Mouse (Mus musculus): ENCODE measurements around the gene Acad12. TPM values are rescaled to one million over a fixed set of nuclear protein-coding genes. Genes with fewer than 3 reads are reported as not detected.
A peak's percentile ranks its signal among the peaks of the same experiment; 100 is the strongest.

Gene Acad12
- polyA plus RNA-seq, 1 experiment from 2014 or later = 2.5 TPM

DNA sequence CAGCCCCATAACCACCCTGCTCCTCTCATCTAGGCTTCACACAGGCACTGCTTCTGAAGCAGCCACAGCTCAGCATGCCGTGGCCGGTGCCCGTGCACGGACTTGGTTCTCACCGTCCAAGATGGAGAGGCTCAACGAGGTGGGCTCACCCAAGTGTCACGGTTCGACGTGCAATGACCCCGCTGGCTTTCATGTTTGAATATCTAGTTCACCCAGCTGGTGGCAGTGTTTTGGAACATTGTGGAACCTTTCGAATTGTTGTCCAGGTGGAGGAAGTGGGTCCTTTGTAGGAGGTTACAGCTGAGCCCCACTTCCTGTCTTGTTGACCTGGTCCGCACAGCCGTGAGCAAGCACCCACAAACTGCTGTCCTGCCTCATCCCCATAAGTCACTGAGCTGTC, 44.6 kb downstream of the Acad12 start:
- WGBS = 88% methylated on average over 13 of the region's 13 CpGs
- ATAC-seq (ENCODE audit: insufficient number of reproducible peaks, insufficient read depth, low FRiP score, low TSS enrichment) = no peak

DNA sequence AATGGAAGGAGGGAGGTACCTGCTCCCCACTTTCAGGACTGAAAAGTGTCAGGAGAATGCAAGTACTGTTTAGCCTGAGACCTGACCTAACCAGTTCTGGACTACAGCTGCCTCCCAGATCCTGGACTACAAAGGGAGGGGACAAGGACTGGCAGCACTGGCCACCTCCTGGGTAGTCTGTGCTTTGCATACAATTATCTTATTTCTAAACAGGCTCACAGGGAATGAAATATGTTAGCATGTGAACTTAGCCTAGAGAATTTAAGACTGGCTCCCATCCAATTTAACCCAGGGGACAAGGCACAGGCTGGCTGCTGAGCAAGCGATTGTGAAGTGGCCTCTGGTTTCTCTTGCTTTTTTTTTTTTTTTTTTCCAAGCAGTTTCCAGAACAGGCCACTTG, 48.0 kb downstream of the Acad12 start:
- Histone ChIP-seq H3K9ac (no peak overlapping the region), H3K36me3 (peaks cover 77% of the 10 kb centered on the region), H3K4me2 (replicated peaks) (no peak overlapping the region), H3K4me1 (no peaks in the 10 kb centered on the region), H3K9me3 (no peaks in the 10 kb centered on the region), H3K4me3 (no peak overlapping the region), H3K27ac (no peak overlapping the region), H3K27me3 (no peaks in the 10 kb centered on the region)
- no peak for ATAC-seq (ENCODE audit: insufficient number of reproducible peaks, insufficient read depth, low FRiP score, low TSS enrichment)
- 92% methylated on average over 1 of the region's 1 CpGs for WGBS

More for the DNA sequence above, 44.6 kb downstream of the Acad12 start:
- no peak overlapping the region for H3K4me2 ChIP-seq (replicated peaks)
- H3K27me3 ChIP-seq = no peaks in the 10 kb centered on the region
- no peaks in the 10 kb centered on the region for H3K4me1 ChIP-seq
- H3K9ac ChIP-seq = no peak overlapping the region
- peaks cover 93% of the 10 kb centered on the region for H3K36me3 ChIP-seq
- H3K9me3 ChIP-seq = no peaks in the 10 kb centered on the region
- H3K27ac ChIP-seq = no peak overlapping the region
- H3K4me3 ChIP-seq = no peak overlapping the region

DNA sequence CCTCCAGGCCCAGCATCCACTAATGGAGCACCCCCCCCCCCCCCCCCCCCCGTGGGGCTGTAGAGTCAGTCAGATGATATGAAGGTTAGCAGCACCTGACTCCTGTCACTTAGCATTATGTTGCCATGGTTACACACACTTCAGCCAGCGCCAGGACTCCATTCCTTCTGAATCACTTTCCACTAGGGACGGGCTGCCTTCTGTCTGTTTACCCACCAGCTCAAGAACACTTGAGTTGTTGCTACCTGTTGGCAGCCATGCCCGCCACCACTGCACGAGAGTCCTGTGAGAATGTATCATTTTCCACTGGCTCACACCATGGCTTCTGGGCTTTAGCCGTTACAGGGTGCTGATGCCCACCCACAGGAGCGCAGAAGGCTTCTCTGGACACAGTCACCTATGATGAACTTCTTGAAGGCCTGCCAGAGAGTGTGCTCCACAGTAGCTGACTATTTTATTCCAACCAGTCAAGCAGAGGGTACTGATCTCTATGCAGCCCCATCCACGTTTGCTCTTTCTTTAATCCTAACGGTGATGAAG, 48.8 kb downstream of the Acad12 start:
- Histone ChIP-seq H3K27me3 (no peaks in the 10 kb centered on the region), H3K9me3 (no peaks in the 10 kb centered on the region), H3K4me3 (no peak overlapping the region), H3K9ac (no peak overlapping the region), H3K4me2 (replicated peaks) (no peak overlapping the region), H3K4me1 (no peaks in the 10 kb centered on the region), H3K27ac (no peak overlapping the region), H3K36me3 (peaks cover 68% of the 10 kb centered on the region)
- ATAC-seq (ENCODE audit: insufficient number of reproducible peaks, insufficient read depth, low FRiP score, low TSS enrichment) = no peak
- WGBS = 79% methylated on average over 9 of the region's 9 CpGs

DNA sequence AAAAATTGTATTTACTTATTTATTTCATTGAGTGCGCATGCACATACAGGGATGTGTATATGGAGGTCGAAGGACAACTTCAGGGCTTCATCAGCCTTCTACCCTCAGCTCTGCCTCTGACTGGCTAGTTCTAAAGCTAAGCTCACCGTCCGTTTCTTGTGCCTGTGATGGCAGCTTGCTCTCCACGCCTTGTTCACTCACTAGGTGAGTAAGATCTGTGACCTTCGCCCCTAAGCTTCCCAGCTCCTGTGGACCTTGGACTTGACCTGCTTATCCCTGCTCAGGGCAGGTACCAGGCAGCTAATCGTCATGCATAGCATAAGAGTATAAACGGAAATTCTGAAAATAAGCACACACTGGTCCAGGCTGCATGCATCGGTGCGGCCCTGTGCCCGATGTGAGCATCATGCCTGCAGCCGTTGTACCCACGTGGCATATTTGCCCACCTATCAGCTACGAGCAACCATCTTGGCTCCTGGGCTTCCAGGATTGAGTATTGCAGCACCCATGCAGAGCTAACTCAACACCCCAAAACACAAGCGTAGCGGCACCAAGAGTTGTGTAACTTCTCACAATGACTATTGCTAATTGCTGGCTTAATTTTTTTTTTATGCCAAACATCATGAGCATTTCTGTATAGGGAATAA, 52.6 kb downstream of the Acad12 start:
- ATAC-seq (ENCODE audit: insufficient number of reproducible peaks, insufficient read depth, low FRiP score, low TSS enrichment) = no peak
- Histone ChIP-seq H3K4me2 (replicated peaks) (no peak overlapping the region), H3K4me1 (0 out of 2 replicates have a peak, but pooled peaks cover 4% of the 10 kb centered on the region), H3K27me3 (no peaks in the 10 kb centered on the region), H3K9ac (no peak overlapping the region), H3K9me3 (no peaks in the 10 kb centered on the region), H3K27ac (no peak overlapping the region), H3K4me3 (no peak overlapping the region), H3K36me3 (peaks cover 34% of the 10 kb centered on the region)
- 90% methylated on average over 16 of the region's 16 CpGs for WGBS

GRCm38 (mm10) chr5:121564468-121564895, 54.3 kb downstream of the Acad12 start:
- H3K9ac ChIP-seq = no peak overlapping the region
- peaks cover 17% of the 10 kb centered on the region; the same call in 1 of the 2 replicates for H3K36me3 ChIP-seq
- ATAC-seq (ENCODE audit: insufficient number of reproducible peaks, insufficient read depth, low FRiP score, low TSS enrichment) = no peak
- no peaks in the 10 kb centered on the region for H3K27me3 ChIP-seq
- no peaks in the 10 kb centered on the region for H3K9me3 ChIP-seq
- H3K4me3 ChIP-seq = 0 out of 2 replicates have a peak overlapping the region, but pooled peaks have one; percentile 22
- peak overlapping the region; percentile 9; the same call in 1 of the 2 replicates for H3K27ac ChIP-seq
- H3K4me1 ChIP-seq = 0 out of 2 replicates have a peak, but pooled peaks cover 4% of the 10 kb centered on the region
- 7% methylated on average over 11 of the region's 11 CpGs for WGBS
- peak overlapping the region; percentile 42 for H3K4me2 ChIP-seq (replicated peaks)

DNA sequence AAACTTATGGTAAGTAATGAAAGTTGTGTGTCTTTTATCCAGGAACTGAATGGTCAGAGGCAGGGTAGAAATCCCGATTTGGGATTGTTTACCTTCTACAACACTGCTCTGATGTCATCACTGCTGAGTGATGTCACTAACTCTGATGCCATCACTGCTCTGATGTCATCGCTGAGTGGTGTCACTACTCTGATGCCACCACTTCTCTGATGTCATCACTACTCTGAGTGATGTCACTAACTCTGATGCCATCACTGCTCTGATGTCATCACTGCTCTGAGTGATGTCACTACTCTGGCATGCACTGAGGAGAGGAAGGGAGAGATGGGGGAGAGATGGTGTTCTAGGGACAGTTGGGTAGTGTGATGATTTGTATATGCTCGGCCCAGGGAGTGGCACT, 56.3 kb downstream of the Acad12 start:
- H3K9ac ChIP-seq = no peak overlapping the region
- H3K27ac ChIP-seq = no peak overlapping the region
- 0 out of 2 replicates have a peak, but pooled peaks cover 2% of the 10 kb centered on the region for H3K36me3 ChIP-seq
- H3K4me3 ChIP-seq = no peak overlapping the region
- H3K9me3 ChIP-seq = no peaks in the 10 kb centered on the region
- no peak overlapping the region for H3K4me2 ChIP-seq (replicated peaks)
- 87% methylated on average over 3 of the region's 3 CpGs for WGBS
- no peak for ATAC-seq (ENCODE audit: insufficient number of reproducible peaks, insufficient read depth, low FRiP score, low TSS enrichment)
- no peaks in the 10 kb centered on the region for H3K27me3 ChIP-seq
- 0 out of 2 replicates have a peak, but pooled peaks cover 4% of the 10 kb centered on the region for H3K4me1 ChIP-seq

GRCm38 (mm10) chr5:121549196-121549595, 69.5 kb downstream of the Acad12 start:
- Histone ChIP-seq H3K4me2 (replicated peaks) (no peak overlapping the region), H3K27ac (no peak overlapping the region), H3K9ac (no peak overlapping the region), H3K4me3 (no peak overlapping the region), H3K9me3 (no peaks in the 10 kb centered on the region), H3K27me3 (no peaks in the 10 kb centered on the region), H3K4me1 (peaks cover 9% of the 10 kb centered on the region), H3K36me3 (no peaks in the 10 kb centered on the region)
- WGBS = 84% methylated on average over 7 of the region's 7 CpGs
- no peak for ATAC-seq (ENCODE audit: insufficient number of reproducible peaks, insufficient read depth, low FRiP score, low TSS enrichment)

DNA sequence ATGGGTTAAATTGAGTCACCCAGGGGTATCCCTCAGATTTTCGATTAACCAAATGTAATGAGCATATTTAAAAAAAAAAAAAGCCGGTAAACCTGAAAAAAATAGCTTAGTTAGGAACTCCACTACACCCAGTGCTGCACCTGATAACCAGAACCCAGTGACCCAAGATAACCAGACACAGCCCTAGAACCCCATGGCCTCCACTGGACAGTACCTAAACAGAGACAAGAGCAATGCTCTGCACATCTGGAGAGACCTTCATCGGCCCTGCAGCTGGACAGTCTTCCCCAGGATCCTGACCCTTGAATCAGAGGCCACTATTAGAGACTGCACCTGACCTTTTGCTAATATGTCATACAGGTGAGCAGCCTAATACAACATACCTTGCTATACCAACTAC, 71.7 kb downstream of the Acad12 start:
- Histone ChIP-seq H3K36me3 (no peaks in the 10 kb centered on the region), H3K9ac (no peak overlapping the region), H3K4me2 (replicated peaks) (no peak overlapping the region), H3K4me3 (0 out of 2 replicates have a peak overlapping the region, but pooled peaks have one; percentile 100), H3K27ac (no peak overlapping the region), H3K9me3 (no peaks in the 10 kb centered on the region), H3K4me1 (peaks cover 16% of the 10 kb centered on the region), H3K27me3 (no peaks in the 10 kb centered on the region)
- ATAC-seq (ENCODE audit: insufficient number of reproducible peaks, insufficient read depth, low FRiP score, low TSS enrichment) = no peak
- 95% methylated on average over 3 of the region's 3 CpGs for WGBS

Other genes with a start within 250 kb of the Acad12 start
- gene Trafd1, start 233.3 kb downstream of the Acad12 start, polyA plus RNA-seq (2016; fragmentation: Nextera tagmentation; extraction: Ambion mirVana) = 81.0 and 87.6 TPM in 2 replicates
- gene Naa25, start 221.0 kb downstream of the Acad12 start, polyA plus RNA-seq (2016; fragmentation: Nextera tagmentation; extraction: Ambion mirVana) = 40.7 and 41.8 TPM in 2 replicates
- 1.3 and 1.4 TPM in 2 replicates for gene Tmem116, start 167.0 kb downstream of the Acad12 start, polyA plus RNA-seq (2016; fragmentation: Nextera tagmentation; extraction: Ambion mirVana)
- 135 and 137 TPM in 2 replicates for gene Erp29, start 166.4 kb downstream of the Acad12 start, polyA plus RNA-seq (2016; fragmentation: Nextera tagmentation; extraction: Ambion mirVana)
- gene Adam1b, start 115.5 kb downstream of the Acad12 start, polyA plus RNA-seq (2016; fragmentation: Nextera tagmentation; extraction: Ambion mirVana) = not detected in 2 replicates
- 2.0 and 2.1 TPM in 2 replicates for gene Adam1a, start 73.5 kb downstream of the Acad12 start, polyA plus RNA-seq (2016; fragmentation: Nextera tagmentation; extraction: Ambion mirVana)
- 0.46 TPM in 1 of 2 replicates, not detected in the other for gene Gm42878, start 73.5 kb downstream of the Acad12 start, polyA plus RNA-seq (2016; fragmentation: Nextera tagmentation; extraction: Ambion mirVana)
- gene Mapkapk5, start 73.0 kb downstream of the Acad12 start, polyA plus RNA-seq (2016; fragmentation: Nextera tagmentation; extraction: Ambion mirVana) = 59.5 and 62.9 TPM in 2 replicates
- 235 and 258 TPM in 2 replicates for gene Aldh2, start 25.1 kb downstream of the Acad12 start, polyA plus RNA-seq (2016; fragmentation: Nextera tagmentation; extraction: Ambion mirVana)
- 1.6 and 2.2 TPM in 2 replicates for gene Acad10, start 41.6 kb upstream of the Acad12 start, polyA plus RNA-seq (2016; fragmentation: Nextera tagmentation; extraction: Ambion mirVana)
- gene Brap, start 41.6 kb upstream of the Acad12 start, polyA plus RNA-seq (2016; fragmentation: Nextera tagmentation; extraction: Ambion mirVana) = 47.7 and 51.2 TPM in 2 replicates
- 72.3 and 91.6 TPM in 2 replicates for gene Atxn2, start 92.4 kb upstream of the Acad12 start, polyA plus RNA-seq (2016; fragmentation: Nextera tagmentation; extraction: Ambion mirVana)
- 13.1 and 14.4 TPM in 2 replicates for gene Sh2b3, start 218.7 kb upstream of the Acad12 start, polyA plus RNA-seq (2016; fragmentation: Nextera tagmentation; extraction: Ambion mirVana)
- 47.3 and 48.1 TPM in 2 replicates for gene Pheta1, start 230.0 kb upstream of the Acad12 start, polyA plus RNA-seq (2016; fragmentation: Nextera tagmentation; extraction: Ambion mirVana)